Mouse (Mus musculus) brain, adult 2 months (tissue): ENCODE measurements around the gene Polr2e.
"Not testable (repeated sequence)": the region's sequence is repeated elsewhere in the genome, so short reads cannot be mapped to it uniquely, and the experiment has no call there.

ENCODE experiments used
- DNase-seq: peaks from one replicate; pipeline ENCODE4 v3.0.0; 2011; ENCODE audit warnings: low read depth, low spot score

Gene Polr2e

GRCm38 (mm10) chr10:80057683-80058326, 18.2 kb upstream of the Polr2e start:
- DNase-seq = no peak

GRCm38 (mm10) chr10:80056976-80057682, 17.5 kb upstream of the Polr2e start:
- no peak for DNase-seq

- no peak for DNase-seq
Measured at GRCm38 (mm10) chr10:80056506-80056905, 16.9 kb upstream of the Polr2e start.

GRCm38 (mm10) chr10:80055891-80056290, 16.3 kb upstream of the Polr2e start:
- no peak for DNase-seq

- no peak for DNase-seq
Measured at GRCm38 (mm10) chr10:80055364-80055763, 15.8 kb upstream of the Polr2e start.

- DNase-seq = peak; percentile 44
Measured at GRCm38 (mm10) chr10:80054911-80055310, 15.3 kb upstream of the Polr2e start.

GRCm38 (mm10) chr10:80053831-80054815, 14.5 kb upstream of the Polr2e start:
- DNase-seq = peak; percentile 74

- DNase-seq = peak; percentile 100
Measured at GRCm38 (mm10) chr10:80053259-80053780, 13.7 kb upstream of the Polr2e start.

- no peak for DNase-seq
Measured at GRCm38 (mm10) chr10:80052374-80052764, 12.8 kb upstream of the Polr2e start.

GRCm38 (mm10) chr10:80051618-80052373, 12.2 kb upstream of the Polr2e start:
- DNase-seq = no peak

- DNase-seq = no peak
Measured at GRCm38 (mm10) chr10:80050885-80051617, 11.5 kb upstream of the Polr2e start.

- no peak for DNase-seq
Measured at GRCm38 (mm10) chr10:80050244-80050643, 10.6 kb upstream of the Polr2e start.

- DNase-seq = no peak
Measured at GRCm38 (mm10) chr10:80048834-80049233, 9.2 kb upstream of the Polr2e start.

- peak; percentile 86 for DNase-seq
Measured at GRCm38 (mm10) chr10:80048396-80048795, 8.8 kb upstream of the Polr2e start.

- no peak for DNase-seq
Measured at GRCm38 (mm10) chr10:80047041-80047565, 7.5 kb upstream of the Polr2e start, which contains the start of gene Gpx4. TSS of gene Gpx4 (plus strand) at chr10:80047166.

- DNase-seq = peak; percentile 75
Measured at GRCm38 (mm10) chr10:80045766-80046165, 6.2 kb upstream of the Polr2e start.

GRCm38 (mm10) chr10:80045364-80045763, 5.8 kb upstream of the Polr2e start:
- DNase-seq = not testable (repeated sequence)

GRCm38 (mm10) chr10:80044087-80044486, 4.5 kb upstream of the Polr2e start:
- peak; percentile 83 for DNase-seq

- not testable (repeated sequence) for DNase-seq
Measured at GRCm38 (mm10) chr10:80041409-80042060, 1.9 kb upstream of the Polr2e start.
